ENCODE assay signal across 1 mouse cellular context in the genomic region with DNA sequence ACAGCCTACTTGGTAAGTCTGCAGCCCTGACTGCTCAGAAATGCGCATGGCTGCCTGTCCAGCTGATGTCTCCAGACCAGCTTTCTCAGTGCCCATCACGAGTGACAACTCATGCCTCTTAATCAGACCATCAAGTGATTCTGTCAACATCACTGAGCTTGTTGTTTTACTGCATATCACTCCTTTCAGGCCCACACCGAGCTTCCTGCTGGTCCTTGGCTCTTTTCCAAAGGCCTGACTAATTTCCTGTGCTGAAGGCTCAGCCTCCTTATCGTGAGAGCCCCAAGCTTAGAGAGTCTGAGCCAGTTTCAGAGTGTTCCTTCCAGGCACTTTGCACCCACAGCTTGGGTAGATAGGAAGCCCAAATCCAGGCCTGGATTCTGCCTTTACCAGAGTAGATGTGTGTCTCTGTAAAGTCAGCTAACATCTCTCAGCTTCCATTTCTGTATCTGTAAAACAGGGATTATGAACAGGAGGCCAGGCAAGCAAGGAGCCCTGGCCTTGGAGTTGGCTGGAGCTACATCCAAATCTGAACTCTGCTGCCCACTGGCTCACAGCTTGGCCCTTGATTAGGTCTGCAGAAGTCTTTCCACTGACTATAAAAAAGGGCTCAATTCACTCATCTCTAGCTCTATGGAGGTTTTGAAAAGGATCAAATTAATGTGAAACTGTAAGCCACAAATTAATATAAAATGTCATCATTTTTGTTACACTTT.
A peak's percentile ranks its signal among the peaks of the same experiment; 100 is the strongest.
TF ChIP-seq lines count a peak whose summit lies in the region.

No protein-coding gene starts in this region.

TF ChIP-seq in MEL, 35 proteins besides CTCF, POLR2A, EP300 and RAD21 (continued from another document):
- TF ChIP-seq MEF2A (IDR thresholded peaks at IDR 0.05; ENCODE audit: extremely low read depth, insufficient replicate concordance, low read depth, low read length, poor library complexity, severe bottlenecking) (no peak), GATA1 (IDR thresholded peaks at IDR 0.05; ENCODE audit: low read depth, low read length) (peak; percentile 98), UBTF (IDR thresholded peaks at IDR 0.05; ENCODE audit: borderline replicate concordance, insufficient read depth, low read depth, low read length) (no peak), KAT2A (conservative IDR thresholded peaks at IDR 0.05; ENCODE audit: low read depth, low read length) (no peak), MAFK (IDR thresholded peaks at IDR 0.05; ENCODE audit: borderline replicate concordance, low read depth, low read length) (no peak; the same call in 1 of the 2 replicates), ZNF384 (IDR thresholded peaks at IDR 0.05; ENCODE audit: low read depth, low read length) (no peak), E2F4 (IDR thresholded peaks at IDR 0.05; ENCODE audit: borderline replicate concordance, low read depth, low read length) (no peak), CHD2 (IDR thresholded peaks at IDR 0.05; ENCODE audit: low read length) (peak; percentile 71), MAZ (IDR thresholded peaks at IDR 0.05; ENCODE audit: low read depth, low read length) (peak; percentile 75; the same call in 1 of the 2 replicates), USF2 (IDR thresholded peaks at IDR 0.05; ENCODE audit: borderline replicate concordance in 1 of 2, insufficient read depth in 1 of 2, low read depth in 1 of 2, low read length in 2 of 2) (no peak), TAL1 (IDR thresholded peaks at IDR 0.05; ENCODE audit: low read length) (peak; percentile 97), ETS1 (IDR thresholded peaks at IDR 0.05; ENCODE audit: low read depth, low read length) (peak; percentile 97), BHLHE40 (IDR thresholded peaks at IDR 0.05; ENCODE audit: borderline replicate concordance, low read depth, low read length) (peak; percentile 84), RCOR1 (IDR thresholded peaks at IDR 0.05; ENCODE audit: low read depth, low read length) (peak; percentile 96), SIN3A (IDR thresholded peaks at IDR 0.05; ENCODE audit: low read length) (peak; percentile 95), MYC (IDR thresholded peaks at IDR 0.05; ENCODE audit: low read depth, low read length) (peak; percentile 61; the same call in 1 of the 2 replicates), USF1 (IDR thresholded peaks at IDR 0.05; ENCODE audit: low read depth, low read length) (no peak)
